Mouse (Mus musculus) lung, postnatal 36 days (tissue): ENCODE results near the gene Cdh13.

Experiments
- DNase-seq: peaks from one replicate; pipeline ENCODE4 v3.0.0; 2022; ENCODE audit warnings: mixed read lengths

Cdh13 gene

DNA sequence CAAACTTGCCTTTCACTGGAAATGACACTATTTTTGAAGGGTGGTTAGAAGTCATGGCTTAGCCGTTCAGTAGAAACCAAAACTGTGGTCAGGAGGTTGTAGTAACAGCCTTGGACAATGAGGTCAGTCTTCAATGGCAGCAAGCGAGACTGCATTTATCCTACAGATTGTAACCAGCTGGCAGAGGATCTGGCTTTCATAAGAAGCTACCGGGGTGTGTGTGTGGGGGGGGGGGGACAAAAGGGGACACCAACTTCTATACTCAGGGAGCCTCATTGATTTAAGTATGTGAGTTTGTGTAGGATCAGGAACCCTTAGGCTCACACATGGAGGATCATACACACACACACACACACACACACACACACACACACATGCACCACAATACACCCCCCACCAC is 25.6 kb downstream of the Cdh13 start:
- no peak for DNase-seq

DNA sequence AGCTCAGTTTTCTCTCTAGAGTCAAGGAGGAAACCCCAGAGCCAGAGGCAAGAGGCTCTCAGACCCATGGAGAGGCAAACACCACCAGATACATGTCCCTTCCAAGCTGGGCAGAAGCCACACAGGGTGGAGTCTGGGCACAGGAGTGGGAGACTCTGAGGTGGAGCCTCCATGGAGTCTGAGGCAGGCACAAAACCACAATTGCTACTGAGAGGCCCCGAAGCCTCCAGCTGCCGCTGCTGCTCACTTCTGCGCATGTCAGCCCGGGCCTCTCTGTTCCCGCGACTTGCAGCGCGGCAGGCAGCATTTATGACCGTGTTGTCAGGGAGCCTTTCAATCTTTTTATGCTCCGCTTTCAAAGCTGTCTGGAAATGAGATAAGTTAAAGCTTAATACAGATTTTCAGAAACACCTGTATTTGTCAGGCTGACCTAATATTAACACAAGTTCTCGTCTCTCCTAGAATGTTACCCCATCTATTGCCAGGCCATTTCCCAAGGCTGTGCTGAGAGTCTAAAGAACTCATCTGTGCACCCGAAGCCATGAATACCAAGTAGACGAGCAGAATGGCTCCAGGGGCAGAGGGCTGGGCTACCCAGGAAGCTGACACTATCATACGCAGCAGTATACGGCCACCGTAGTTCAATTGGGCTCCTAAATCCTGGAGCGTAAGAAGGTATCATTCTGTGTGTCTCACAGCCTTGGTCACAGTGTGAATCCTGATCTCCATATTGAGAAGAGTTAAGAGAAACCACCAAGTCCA is 30.1 kb downstream of the Cdh13 start:
- DNase-seq, result no peak

DNA sequence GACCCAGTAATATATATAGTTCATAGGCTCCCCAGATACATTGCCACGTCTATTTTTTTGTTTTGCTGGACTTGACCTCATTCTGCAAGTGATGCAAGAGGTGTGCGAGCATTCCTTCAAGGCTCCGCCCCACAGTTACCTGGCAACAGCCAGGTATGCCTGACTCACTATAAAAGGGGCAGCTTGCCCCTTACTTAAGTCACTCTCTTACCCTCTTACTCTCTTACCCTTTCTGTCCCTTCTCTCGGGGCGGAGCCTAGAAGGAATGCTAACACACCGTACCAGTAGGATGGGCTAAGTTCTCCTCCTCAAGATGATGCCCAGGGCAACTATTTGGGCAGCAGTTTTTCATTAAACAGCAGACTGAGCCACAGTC is 30.6 kb downstream of the Cdh13 start:
- peak; percentile 40 for DNase-seq

DNA sequence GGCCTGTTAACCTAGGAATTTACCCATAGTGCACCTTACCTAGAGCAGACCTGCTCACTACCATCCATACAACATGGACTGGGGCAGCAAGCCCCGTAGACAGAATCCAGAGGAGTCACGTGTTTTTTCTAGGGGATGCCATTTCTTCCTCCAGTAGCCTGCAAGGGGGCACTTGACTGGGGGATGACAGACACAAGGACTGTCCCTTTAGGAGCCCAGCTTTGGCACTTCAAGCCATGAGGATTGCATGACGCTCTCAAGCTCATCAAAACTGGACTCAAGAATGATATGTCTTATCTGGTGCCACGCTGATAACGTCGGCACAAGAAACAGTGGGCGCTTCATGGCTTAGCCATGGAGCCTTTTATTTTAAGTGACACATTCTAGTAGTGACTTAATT is 31.4 kb downstream of the Cdh13 start:
- DNase-seq, result no peak

DNA sequence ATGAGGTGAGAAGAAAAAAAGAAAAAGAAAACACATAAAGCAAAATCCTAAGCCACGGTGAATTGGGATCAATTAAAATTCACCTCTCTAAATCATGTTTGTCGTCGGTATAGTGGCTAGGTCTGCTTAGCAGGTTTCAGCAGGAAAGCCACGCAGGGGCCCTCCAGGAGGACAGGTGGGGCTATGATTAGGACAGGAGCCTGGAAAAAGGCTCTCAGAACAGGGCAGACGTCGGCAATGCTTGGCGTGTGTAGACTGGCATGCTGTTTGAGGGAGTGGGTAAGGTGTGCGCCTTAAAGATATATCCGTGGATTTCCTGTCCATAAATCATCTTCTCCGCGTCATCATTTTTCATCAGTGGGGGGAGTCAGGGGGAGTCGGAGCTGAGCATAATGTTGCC is 32.9 kb downstream of the Cdh13 start:
- no peak for DNase-seq

DNA sequence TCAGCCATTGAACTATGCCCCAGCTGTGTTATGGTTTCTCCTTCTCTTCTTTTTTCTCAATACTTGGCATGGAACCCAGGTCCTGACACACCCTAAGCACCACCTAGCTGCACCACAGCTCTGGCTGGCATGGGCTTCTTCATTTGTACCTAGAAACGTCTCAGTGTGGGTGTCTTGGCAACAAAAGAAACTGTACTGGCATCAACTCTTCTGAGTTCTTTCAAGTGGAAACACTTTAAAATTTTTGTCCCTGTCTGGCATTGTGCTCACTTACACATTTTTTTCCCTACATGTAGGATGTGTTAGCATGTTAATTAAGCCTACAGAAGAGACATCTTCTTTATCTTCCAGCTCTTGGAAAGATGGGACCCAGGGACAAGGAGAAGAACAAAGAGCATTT is 37.0 kb downstream of the Cdh13 start:
- DNase-seq, result no peak

DNA sequence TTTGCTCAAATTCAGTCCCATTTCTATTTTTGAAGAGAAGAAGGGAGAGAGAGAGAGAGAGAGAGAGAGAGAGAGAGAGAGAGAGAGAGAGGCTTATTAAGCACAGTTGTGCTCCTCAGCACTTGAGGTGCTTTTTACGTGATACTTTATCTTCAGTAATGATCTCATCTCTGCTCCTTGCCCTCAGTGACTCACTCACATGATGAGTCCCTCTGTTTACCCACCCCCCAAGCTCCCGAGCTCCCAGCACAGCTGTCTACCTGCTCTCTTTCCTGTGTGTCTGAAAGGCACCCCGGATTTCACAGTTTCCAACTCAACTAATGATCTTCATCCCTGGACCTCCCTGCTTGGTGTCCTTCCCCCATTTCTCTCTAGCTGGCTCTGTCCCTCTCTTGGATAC is 39.9 kb downstream of the Cdh13 start:
- DNase-seq, result no peak

DNA sequence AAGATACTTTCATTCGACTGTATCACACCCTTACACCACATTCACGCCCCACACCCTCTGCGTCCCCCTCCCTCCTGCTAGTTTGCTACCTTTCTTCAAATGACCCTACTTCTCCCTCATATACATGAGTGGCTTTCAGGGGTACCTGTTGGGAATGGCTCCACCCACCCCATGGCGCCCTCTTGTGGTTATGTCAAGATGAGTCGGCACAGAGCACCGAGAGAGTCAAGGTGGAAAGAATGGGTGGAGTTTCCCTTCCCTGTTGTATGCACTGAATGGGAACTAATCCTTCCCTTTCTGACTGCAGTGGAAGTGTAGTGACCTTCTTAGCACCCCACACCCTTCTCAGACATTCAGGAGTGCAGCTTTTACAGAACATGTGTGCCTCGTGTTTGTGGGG is 51.4 kb downstream of the Cdh13 start:
- no peak for DNase-seq

DNA sequence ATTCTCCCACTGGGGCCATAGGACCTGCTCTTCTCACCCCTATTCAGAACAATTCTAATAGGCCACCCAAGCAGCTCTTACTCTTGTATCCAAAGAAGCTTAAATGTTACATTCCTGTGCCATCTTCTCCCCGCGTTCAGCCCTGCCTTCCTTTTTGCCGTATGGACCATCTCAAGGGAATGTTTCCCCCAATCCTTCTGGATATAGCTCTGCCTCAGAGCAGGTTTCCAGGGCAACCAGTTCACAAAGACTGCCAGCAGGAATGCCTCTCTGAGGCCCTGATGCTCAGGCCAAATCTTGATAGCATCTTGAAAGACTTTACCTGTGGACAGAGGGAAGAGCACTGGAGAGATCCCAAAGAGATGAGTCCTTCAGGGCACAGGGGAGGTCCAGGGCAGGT is 56.2 kb downstream of the Cdh13 start:
- no peak for DNase-seq

DNA sequence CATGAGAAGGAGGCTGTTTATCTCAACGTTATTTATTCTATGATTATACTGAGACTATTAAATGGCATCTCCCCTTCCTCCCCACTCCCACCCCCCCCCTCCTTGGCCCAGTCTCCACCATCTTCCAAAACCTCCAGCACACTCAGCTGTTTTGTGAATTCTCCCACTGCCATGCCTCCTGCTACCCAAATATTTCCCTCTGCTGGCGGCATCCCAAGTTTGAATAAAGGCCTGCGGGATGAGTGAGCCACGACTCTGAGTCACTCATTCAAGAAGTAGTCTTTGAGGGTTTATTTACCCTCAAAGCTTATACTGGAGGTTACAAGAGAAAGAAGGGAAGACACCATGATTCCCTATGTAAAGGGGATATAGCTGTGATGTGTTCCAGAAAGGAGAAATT is 59.7 kb downstream of the Cdh13 start:
- no peak for DNase-seq

DNA sequence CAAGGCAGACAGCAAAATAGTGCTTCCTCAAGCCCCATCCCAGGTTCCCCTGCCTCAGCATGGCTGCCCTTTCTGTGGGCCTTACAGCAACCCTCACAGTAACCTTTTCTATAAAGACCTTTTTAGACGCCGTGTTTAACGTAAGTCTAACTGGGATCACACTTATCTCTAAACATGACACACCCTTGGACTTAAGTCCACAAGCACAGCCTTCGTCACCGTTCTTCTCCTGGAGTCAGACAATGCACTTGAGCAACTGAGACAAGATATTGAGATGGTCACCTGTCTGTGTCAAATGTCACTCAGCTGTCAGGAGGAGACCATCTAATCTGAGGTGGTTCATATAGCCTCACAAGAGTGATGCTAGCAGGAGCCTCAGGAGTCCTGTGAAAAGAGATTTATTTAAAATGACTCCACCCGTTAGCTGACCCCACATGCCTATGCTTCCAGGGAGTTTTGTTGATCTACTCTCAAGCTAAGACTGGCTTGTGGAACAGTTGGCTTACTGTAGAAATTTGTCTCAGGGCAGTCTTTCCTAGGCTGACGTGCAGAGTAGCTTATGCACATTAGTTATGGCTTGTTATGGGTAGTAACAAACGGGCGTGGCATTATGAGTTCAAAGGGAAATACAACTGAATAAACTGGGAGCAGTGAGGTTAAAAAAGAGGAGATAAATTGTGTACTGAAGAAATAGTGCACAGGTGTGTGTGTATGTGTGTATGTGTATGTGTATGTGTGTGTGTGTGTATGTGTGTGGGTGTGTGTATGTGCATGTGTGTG is 65.4 kb downstream of the Cdh13 start:
- no peak for DNase-seq

DNA sequence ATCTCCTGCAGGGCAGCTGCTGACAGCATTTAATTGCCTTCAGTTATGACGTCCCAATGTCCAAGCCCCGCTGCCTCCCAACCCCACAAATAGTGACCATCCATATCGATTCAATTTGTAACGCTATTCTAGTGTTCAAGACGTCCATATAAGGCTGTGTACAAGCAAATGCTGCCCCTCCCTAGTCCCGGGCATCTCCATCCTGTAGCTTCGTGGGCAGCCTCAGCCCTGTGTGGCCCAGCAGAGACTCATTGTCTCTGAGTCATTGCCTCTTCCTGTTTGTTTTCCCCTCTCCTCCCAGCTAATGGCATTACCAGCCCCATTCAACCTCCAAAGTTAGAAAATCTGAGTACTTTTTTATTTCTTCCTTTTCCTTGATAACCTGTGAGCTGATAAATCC is 66.6 kb downstream of the Cdh13 start:
- no peak for DNase-seq

DNA sequence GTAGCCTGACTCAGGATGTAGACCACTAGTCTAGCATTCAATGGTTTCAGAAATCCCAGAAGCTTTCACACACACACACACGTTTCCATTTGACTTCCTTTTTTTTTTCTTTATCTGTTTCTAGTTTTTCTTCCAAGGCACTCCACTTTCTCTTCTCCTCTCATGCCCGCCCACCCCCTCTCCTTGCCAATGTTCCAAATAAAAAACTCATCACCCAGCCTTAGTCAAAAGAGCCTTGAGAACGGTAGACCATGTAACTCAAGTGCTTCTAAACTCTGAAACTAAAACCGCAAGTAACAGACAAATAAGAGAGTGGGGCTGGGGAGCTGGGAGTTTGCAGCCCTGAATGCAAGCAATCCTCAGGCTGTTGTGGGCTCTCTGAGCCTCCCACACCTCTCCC is 69.5 kb downstream of the Cdh13 start:
- no peak for DNase-seq

DNA sequence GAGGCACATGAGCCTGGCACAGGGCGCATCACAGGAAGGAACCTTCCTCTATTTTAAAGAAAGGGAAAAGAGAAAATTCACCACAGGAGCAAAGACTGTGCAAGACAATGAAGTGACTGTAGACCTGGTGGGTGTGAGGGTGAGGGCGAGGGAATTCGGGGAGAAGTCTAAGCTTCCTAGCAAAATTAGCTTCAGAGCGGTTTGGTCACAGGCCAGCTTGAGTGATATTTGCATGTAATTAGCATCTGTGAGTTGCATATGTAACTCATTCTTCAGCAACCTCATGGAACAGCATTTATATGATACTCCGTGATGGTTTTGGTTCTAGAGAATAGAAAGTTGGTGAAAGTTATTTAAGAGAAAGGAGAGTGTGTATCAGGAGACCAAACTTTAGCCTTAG is 73.5 kb downstream of the Cdh13 start:
- no peak for DNase-seq

DNA sequence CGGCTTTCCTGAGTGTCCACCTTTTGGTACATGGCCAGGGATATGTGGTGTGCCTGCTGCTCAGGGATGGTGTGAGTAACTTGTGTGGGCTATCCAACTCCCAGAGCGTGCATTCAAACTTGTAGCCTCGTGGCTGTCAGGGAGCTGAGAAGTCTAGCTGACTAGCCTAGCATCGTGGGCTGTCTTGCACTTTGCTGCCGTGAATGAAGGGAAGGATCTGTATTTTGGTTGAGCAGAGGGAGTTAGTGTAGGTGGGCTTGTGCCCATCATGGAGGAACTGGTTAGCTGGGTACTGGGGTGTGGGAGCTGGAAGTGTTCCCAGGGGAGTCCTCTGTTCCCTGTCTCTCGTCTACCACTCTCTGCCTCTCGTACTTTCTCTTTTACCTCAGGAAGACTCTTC is 74.1 kb downstream of the Cdh13 start:
- no peak for DNase-seq

DNA sequence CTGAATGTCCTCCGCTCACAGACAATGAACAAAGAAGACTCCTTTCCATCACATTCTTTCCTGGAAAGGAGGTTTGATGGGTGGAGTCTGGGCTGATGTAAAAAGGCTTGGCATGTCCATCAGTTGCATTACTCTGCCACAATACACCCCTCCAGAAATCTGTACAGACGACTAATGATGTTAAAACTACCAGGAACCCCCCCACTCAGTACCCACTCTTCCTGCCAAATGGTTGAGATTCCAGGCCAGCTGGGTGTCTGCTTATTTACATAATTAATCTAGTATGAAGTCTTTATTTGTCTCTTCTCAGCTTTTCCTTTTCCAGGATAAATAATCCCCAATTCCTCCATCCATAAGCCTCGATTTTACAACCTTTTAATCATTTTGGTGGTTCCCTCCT is 80.2 kb downstream of the Cdh13 start:
- DNase-seq, result no peak

DNA sequence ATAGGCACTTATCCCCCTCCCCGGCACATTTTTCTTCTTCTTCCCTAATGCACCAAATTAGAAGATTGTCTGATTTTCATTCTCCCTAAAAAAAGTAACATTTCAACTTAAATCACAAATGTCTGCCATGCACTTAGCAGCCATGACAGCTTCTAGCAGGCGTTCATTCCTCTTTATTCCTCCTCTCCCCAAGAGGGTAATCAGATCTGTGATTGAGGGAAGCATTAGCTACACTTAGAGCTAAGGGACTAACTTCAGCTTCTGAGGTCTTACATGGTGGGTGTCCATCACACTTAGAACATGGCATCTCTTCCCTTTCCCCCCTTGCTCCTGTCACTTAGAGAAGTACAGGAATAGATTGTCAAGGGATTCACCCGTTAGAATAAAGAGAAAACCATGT is 89.6 kb downstream of the Cdh13 start:
- no peak for DNase-seq

DNA sequence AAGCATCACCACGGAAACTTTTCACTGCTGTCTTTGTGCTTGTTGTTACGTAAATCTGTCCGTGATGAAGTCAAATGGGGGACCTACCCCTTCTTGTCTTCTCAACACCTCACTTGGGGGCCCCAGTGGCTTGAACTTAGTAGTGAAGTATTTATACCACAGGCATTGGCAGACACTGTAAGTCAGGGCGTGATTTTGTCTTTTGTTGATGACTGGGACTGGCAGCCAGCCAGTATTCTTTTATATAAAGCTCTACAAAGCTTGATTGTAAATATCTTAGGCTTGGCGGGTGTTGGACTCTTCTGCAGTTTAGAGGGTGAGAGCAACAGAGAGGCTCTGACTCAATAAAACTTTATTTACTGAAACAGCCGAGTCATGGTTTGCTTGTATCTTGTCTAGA is 91.2 kb downstream of the Cdh13 start:
- peak; percentile 11 for DNase-seq

DNA sequence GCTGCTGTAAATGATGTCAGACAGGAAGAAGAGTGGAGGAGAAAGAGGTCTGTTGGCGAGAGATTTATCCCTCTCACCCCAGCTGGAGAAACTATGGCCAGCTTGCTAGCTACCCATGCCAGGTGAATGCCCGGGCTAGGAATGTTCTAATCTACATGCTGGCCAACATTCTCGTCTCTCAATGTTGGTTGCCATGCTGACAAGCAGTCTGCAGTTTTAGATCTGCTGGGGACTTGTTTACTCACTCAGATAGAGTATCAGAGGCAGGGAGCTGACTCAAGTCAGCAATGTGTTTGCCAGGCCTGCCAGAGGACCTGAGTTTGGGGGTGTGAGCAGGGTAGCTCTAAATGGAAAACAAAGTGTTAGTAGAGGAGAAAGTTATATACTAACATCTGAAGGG is 93.3 kb downstream of the Cdh13 start:
- DNase-seq, result peak; percentile 8

DNA sequence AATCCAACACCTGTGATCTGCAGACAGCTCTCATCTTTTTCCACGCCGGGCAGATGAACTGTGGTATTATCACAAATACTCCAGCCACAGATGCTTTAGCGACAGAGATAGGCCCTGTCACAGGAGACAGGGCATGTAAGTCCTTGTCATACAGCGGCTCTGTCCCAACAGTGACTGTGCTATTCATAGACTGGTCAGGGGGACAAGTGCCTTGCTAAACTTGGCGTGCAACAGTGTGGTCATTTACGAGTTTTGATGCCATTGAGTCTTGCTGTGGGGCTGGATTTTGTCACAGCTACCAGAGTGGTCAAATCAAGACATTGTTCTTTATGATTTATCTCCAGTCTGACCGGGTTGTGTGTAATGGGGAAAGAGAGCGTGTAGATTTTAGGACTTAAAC is 95.5 kb downstream of the Cdh13 start:
- no peak for DNase-seq

DNA sequence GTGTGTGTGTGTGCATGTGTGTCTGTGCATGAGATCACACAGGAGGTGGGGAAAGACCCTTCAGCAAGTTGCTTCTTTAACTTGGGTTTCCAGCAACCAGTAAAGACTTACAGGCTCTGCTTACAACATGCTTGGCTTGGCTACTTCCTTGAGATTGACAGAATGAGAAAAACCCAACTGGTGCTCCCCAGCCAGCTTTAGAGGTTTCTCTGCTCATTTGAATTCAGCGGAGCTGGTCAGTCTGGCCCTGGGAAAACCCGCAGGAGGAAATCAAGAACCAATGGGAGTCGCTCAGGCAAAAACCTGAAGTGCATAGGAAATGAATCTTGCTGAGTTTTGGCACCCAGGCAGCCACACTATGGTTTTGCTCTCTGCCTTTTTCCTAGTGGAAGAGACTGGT is 96.1 kb downstream of the Cdh13 start:
- DNase-seq, result no peak

DNA sequence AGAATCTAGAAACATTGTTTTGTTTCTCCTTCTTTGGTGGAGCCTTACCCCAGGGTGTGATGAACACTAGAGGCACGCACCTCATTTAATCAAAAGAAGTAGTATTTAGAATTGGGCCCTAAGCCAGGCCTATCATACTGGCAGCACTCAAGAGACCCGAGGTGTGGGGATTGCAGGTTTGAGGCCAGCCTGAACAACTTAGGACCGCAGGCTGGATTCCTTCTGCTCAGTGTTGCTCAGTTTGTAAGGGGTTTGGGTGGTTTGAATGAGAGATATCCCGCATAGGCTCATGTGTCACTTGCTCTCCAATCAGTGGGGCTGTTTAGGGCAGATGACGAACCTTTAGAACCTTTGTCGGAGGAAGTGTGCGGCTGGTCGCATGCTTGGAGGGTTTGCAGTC is 96.5 kb downstream of the Cdh13 start:
- DNase-seq, result no peak

DNA sequence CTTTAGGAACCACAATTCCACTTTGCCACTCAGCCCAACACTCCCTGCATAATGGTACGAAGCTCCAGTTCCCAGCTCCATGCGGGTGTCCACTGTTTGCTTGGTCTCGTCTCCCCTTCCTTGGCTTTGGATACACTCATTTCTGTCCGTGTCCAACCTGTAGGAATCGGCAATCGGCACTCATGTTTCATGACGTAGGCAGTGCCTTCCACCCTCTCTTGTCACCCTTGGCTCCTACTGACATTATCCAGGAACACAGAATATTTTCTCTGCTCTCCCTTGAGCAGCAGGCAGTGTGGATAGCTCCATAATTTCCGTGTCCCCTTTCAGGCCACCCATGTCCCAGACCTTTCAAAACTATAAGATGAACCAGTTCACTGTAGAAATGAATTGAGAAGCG is 97.2 kb downstream of the Cdh13 start:
- DNase-seq, result no peak

DNA sequence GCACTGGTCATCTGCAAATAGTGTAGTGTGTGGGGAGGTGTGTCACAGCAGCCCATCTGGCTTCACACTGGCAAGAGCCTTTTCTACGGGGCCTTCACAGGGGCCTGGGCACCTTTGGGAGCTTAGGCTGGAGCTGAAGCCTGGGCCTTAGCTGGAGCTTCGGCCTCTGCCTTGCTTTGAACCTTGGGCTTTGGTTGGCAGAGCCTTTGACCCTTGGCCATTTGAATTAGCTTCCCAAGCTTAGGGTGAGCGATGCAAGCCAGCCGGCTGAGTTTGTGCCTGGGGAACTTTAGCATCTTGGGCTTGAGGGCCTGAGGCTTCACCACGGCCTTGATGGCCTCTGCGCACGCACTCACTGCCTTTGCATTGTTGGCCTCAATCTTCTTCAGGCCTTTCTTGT is 98.1 kb downstream of the Cdh13 start:
- no peak for DNase-seq

DNA sequence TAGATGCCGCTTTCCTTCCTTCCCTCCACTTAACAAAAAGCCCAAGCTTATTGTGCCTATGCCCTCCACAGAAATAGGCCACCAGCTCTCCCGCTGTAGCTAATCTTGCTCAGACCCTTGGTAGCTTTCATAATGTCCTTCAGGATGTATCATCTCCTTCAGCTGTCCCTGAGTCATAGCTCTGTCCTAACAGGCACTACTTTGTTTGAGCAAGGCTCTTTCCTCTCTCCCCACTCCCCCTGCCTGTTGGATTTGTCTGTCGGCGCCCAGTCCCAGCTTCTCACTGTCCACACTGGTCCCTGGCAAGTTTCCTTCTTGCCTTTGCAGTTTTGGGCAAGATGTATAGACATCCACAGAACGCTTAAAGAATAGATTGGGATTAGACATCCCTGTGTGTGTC is 100.8 kb downstream of the Cdh13 start:
- DNase-seq, result no peak
